Mouse (Mus musculus) bone marrow macrophage, adult 2 months (primary cell): ENCODE results near the gene Mkrn2os.

Experiments used
- CTCF ChIP-seq: IDR thresholded peaks from 2 replicates; pipeline ENCODE4 v1.5.1; 2012; ENCODE audit warnings: low read depth, mild to moderate bottlenecking, low read length, moderate library complexity
- POLR2A ChIP-seq: IDR thresholded peaks from 2 replicates; pipeline ENCODE4 v1.6.1; 2012; ENCODE audit warnings: mild to moderate bottlenecking, low read depth, low read length, borderline replicate concordance

GRCm38 (mm10) chr6:115601322-115601714 is 8.9 kb upstream of the Mkrn2os start:
- TF ChIP-seq CTCF = no peak
- TF ChIP-seq POLR2A = no peak
